Mouse (Mus musculus) ES-Bruce4 (cell line): ENCODE data around the gene Gm10477.

Experiments
- CTCF ChIP-seq: IDR thresholded peaks from one replicate; pipeline ENCODE4 v1.8.1; 2011; ENCODE audit warnings: low read depth, low read length
- EP300 ChIP-seq: IDR thresholded peaks from 2 replicates; pipeline ENCODE4 v1.6.1; 2011; ENCODE audit warnings: low read depth, low read length; ENCODE audit not compliant: insufficient read depth
- POLR2A ChIP-seq: IDR thresholded peaks from one replicate; pipeline ENCODE4 v1.8.1; 2011; ENCODE audit warnings: low read length; ENCODE audit not compliant: insufficient read depth

DNA sequence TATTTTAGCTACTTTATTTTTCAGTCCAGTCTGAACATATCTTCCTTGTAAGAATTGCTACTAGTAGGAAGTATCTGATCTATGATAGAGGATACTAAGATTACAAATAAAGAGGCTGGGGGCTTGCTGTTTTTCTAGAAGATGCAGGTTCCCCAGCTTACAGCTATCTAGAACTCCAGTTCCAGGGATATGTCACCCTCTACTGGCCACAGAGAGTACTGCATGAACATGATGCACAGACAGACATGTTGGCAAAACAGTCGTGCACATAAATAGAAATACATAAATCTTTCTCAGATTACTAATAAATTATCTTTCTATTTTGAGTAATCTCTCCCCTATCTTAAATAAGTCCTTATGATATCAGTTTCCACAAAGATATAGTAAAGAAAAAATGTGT lies 34.8 kb upstream of the Gm10477 start:
- TF ChIP-seq CTCF (no peak), POLR2A (no peak), EP300 (no peak)
